Comparison of ENCODE assay signal across 16 mouse cellular contexts in genomic region chr1:43953679-43954078, GRCm38 (mm10).
"Had no signal": no experiment of that assay in that cellular context is flagged by ENCODE, and none has a peak within 500 bp of the region (broad histone marks: within the 10 kb centered on the region; RNA-seq: fewer than 3 reads in every experiment).

No protein-coding gene starts in this region.

- H3K27me3 ChIP-seq: liver, embryonic 13.5 days; megakaryocyte, embryonic 14.5 days; midbrain, embryonic 13.5 days; neural tube, embryonic 13.5 days; stomach, embryonic 15.5 days had no signal

- ATAC-seq: midbrain, embryonic 13.5 days; midbrain, embryonic 16.5 days had no signal

- DNase-seq: kidney, adult 9 months; kidney, postnatal 25 days; layer of hippocampus, adult 9-11 months; layer of hippocampus, postnatal 36 days; liver, embryonic 13.5 days; lung, adult 2 months; lung, postnatal 14 days; retina, postnatal 1 day; right cerebral cortex, postnatal 25 days; spleen, adult 18-20 months; thymus, postnatal 36 days had no signal
